Mouse (Mus musculus) embryonic stem cell, embryonic (primary cell): ENCODE data around the gene Tecr.

Experiments
- CTCF ChIA-PET, 4 experiments: fragments of 300-600 bp in 2 of 4; fragments of 350-600 bp in 2 of 4; sonication (Branson Sonifier 250); formaldehyde crosslinking; loops; one replicate each; lab custom pipeline; 2022; ENCODE audit warnings: inconsistent platforms in 2 of 4; lab: Charles Lee
- POLR2A ChIA-PET, 4 experiments: fragments of 300-600 bp in 2 of 4; fragments of 350-600 bp in 2 of 4; sonication (Branson Sonifier 250); formaldehyde crosslinking; loops; one replicate each; lab custom pipeline; 2022; ENCODE audit warnings: antibody characterized with exemption in 4 of 4, inconsistent platforms in 1 of 4; lab: Charles Lee

The Tecr gene

GRCm38 (mm10) chr8:83568128-83568527, 39.6 kb downstream of the Tecr start:
- POLR2A ChIA-PET, result interaction anchor here in 3 of 4 experiments (0.5 to 3.9 kb wide), 13 partner anchors 9 to 403 kb away, joined by 3 to 27 read pairs (median 6); partner anchors contain the start of genes Dnajb1 (in 1 of the 3), Tbc1d9 (in 1 of the 3) and Tecr (in 1 of the 3)
- CTCF ChIA-PET, result interaction anchor here in 1 of 4 experiments (1.9 kb wide), 1 partner anchor 9 kb away, joined by 8 read pairs; no protein-coding TSS in a partner anchor

GRCm38 (mm10) chr8:83567668-83568067, 40.1 kb downstream of the Tecr start:
- CTCF ChIA-PET, result interaction anchor here in 3 of 4 experiments (0.8 to 1.9 kb wide), 4 partner anchors 9 to 117 kb away, joined by 3 to 8 read pairs (median 6); no protein-coding TSS in a partner anchor

GRCm38 (mm10) chr8:83566469-83567395, 41.0 kb downstream of the Tecr start, which contains the start of gene Ndufb7:
Gene Ndufb7 (plus strand): TSS chr8:83566671.
- POLR2A ChIA-PET, result interaction anchor here in 2 of 4 experiments (0.6 to 3.9 kb wide), 19 partner anchors 9 to 402 kb away, joined by 3 to 27 read pairs (median 5); partner anchors contain the start of genes Ddx39 (in 1 of the 2), Dnajb1 (in 1 of the 2), Tbc1d9 (in 1 of the 2) and Tecr (in 1 of the 2)
- CTCF ChIA-PET, result interaction anchor here in 3 of 4 experiments (0.5 to 1.9 kb wide), 19 partner anchors 10 to 1001 kb away, joined by 3 to 8 read pairs (median 3); partner anchors contain the start of genes Asf1b (in 1 of the 3), Dnajb1 (in 1 of the 3), Gm10644 (in 1 of the 3) and Tecr (in 1 of the 3)

More at GRCm38 (mm10) chr8:83567668-83568067, 40.1 kb downstream of the Tecr start:
- POLR2A ChIA-PET, result interaction anchor here in 3 of 4 experiments (0.6 to 3.9 kb wide), 17 partner anchors 10 to 403 kb away, joined by 3 to 27 read pairs (median 5); partner anchors contain the start of genes Tbc1d9 (in 2 of the 3), Dnajb1 (in 1 of the 3) and Tecr (in 1 of the 3)

- POLR2A ChIA-PET, result interaction anchor here in 3 of 4 experiments (0.6 to 1.1 kb wide), 14 partner anchors 8 to 149 kb away, joined by 3 to 9 read pairs (median 4); partner anchors contain the start of genes Dnajb1 (in 2 of the 3), Tecr (in 2 of the 3), Ddx39 (in 1 of the 3) and Gipc1 (in 1 of the 3)
Measured at GRCm38 (mm10) chr8:83565731-83566375, 41.9 kb downstream of the Tecr start.

GRCm38 (mm10) chr8:83563246-83563645, 44.5 kb downstream of the Tecr start:
- POLR2A ChIA-PET, result no interaction called here
- CTCF ChIA-PET, result interaction anchor here in 1 of 4 experiments (0.7 kb wide), 1 partner anchor 15 kb away, joined by 7 read pairs; no protein-coding TSS in a partner anchor

More at GRCm38 (mm10) chr8:83565731-83566375, 41.9 kb downstream of the Tecr start:
- CTCF ChIA-PET, result interaction anchor here in 3 of 4 experiments (0.5 to 1.1 kb wide), 15 partner anchors 8 to 476 kb away, joined by 3 to 7 read pairs (median 4); partner anchors contain the start of genes Asf1b (in 1 of the 3), Dnajb1 (in 1 of the 3), Gm10644 (in 1 of the 3) and Tecr (in 1 of the 3)

GRCm38 (mm10) chr8:83562669-83563068, 45.1 kb downstream of the Tecr start:
- ChIA-PET POLR2A (interaction anchor here in 1 of 4 experiments (1.0 kb wide), 1 partner anchor 17 kb away, joined by 3 read pairs; no protein-coding TSS in a partner anchor), CTCF (no interaction called here)

- ChIA-PET CTCF (no interaction called here), POLR2A (no interaction called here)
Measured at GRCm38 (mm10) chr8:83535736-83536135, 72.0 kb downstream of the Tecr start, which contains the start of gene Olfr370. Gene Olfr370 (plus strand): TSS chr8:83535780.

- CTCF ChIA-PET, result no interaction called here
Measured at GRCm38 (mm10) chr8:83534802-83535201, 73.0 kb downstream of the Tecr start.

More at GRCm38 (mm10) chr8:83534802-83535201, 73.0 kb downstream of the Tecr start:
- POLR2A ChIA-PET, result no interaction called here
